Mouse (Mus musculus) limb, embryonic 14.5 days (tissue): ENCODE data around the gene AL732309.1. TPM values are rescaled to one million over a fixed set of nuclear protein-coding genes. Genes with fewer than 3 reads are reported as not detected.
A peak's percentile ranks its signal among the peaks of the same experiment; 100 is the strongest.

Experiments
- ATAC-seq: fragments of 200-750 bp; cut with Nextera tagmentation; 2 replicates; pipeline ENCODE4 v1.8.0; 2017; ENCODE audit warnings: low read depth, moderate number of reproducible peaks, moderate TSS enrichment; ENCODE audit not compliant: low FRiP score
- DNase-seq: peaks from one replicate; pipeline ENCODE4 v3.0.0-alpha.2; 2015; ENCODE audit warnings: low spot score
- H3K27ac ChIP-seq: fragments of 300-500 bp; sonication (generic); replicated peaks from 2 replicates; pipeline ENCODE4 v1.5.1; 2014; ENCODE audit warnings: low read depth, mild to moderate bottlenecking, low read length, moderate library complexity, mixed read lengths
- H3K27me3 ChIP-seq: fragments of 300-500 bp; sonication (generic); 2 replicates; pipeline ENCODE4 v1.6.1; 2014; ENCODE audit warnings: low read length, mixed read lengths; ENCODE audit not compliant: control insufficient read depth, insufficient read depth
- H3K36me3 ChIP-seq: fragments of 300-500 bp; sonication (generic); 2 replicates; pipeline ENCODE4 v1.6.1; 2014; ENCODE audit warnings: mild to moderate bottlenecking, low read length, moderate library complexity, mixed read lengths; ENCODE audit not compliant: control insufficient read depth, insufficient read depth
- H3K4me1 ChIP-seq: fragments of 300-500 bp; sonication (generic); 2 replicates; pipeline ENCODE4 v1.6.1; 2014; ENCODE audit warnings: antibody characterized with exemption, low read length, mixed read lengths; ENCODE audit not compliant: control insufficient read depth, insufficient read depth
- H3K4me2 ChIP-seq: fragments of 300-500 bp; sonication (generic); replicated peaks from 2 replicates; pipeline ENCODE4 v1.6.1; 2014; ENCODE audit warnings: low read depth, mild to moderate bottlenecking, low read length, moderate library complexity; ENCODE audit not compliant: severe bottlenecking
- H3K4me3 ChIP-seq: fragments of 300-500 bp; sonication (generic); replicated peaks from 2 replicates; pipeline ENCODE4 v1.5.1; 2014; ENCODE audit warnings: low read length
- H3K9ac ChIP-seq: fragments of 300-500 bp; sonication (generic); 2 replicates; pipeline ENCODE4 v1.6.1; 2014; ENCODE audit warnings: mild to moderate bottlenecking, low read depth, low read length, moderate library complexity; ENCODE audit not compliant: severe bottlenecking
- H3K9me3 ChIP-seq: fragments of 300-500 bp; sonication (generic); 2 replicates; pipeline ENCODE4 v1.6.1; 2016; ENCODE audit warnings: low read length; ENCODE audit not compliant: control insufficient read depth
- POLR2A ChIP-seq: fragments of 200-500 bp; IDR thresholded peaks from 2 replicates; pipeline ENCODE4 v1.8.0; 2012; ENCODE audit warnings: inconsistent platforms, mild to moderate bottlenecking, moderate library complexity, borderline replicate concordance; ENCODE audit not compliant: insufficient read depth, insufficient read length; ENCODE audit errors: extremely low read depth
- WGBS: fragments of 180-500 bp; shearing (Covaris S2); extraction: QIAGEN DNeasy Blood & Tissue Kit; methylation state at CpG from one replicate; pipeline ENCODE4 v1.1.7; 2014; 5-methylcytosine and 5-hydroxymethylcytosine counted together
- polyA plus RNA-seq, 2 experiments: library from polyadenylated mRNA; depleted of rRNA in 1 of 2; stranded (reverse) in 1 of 2; unstranded in 1 of 2; fragments of >200 nt; fragmentation: Nextera tagmentation in 1 of 2; extraction: Ambion mirVana in 1 of 2; gene quantifications; 2 replicates each; pipeline versions ENCODE4 v1.2.1 to v1.2.3; 2012 to 2014

AL732309.1 gene
- polyA plus RNA-seq, 2 experiments: 8.3 to 19.2 TPM

DNA sequence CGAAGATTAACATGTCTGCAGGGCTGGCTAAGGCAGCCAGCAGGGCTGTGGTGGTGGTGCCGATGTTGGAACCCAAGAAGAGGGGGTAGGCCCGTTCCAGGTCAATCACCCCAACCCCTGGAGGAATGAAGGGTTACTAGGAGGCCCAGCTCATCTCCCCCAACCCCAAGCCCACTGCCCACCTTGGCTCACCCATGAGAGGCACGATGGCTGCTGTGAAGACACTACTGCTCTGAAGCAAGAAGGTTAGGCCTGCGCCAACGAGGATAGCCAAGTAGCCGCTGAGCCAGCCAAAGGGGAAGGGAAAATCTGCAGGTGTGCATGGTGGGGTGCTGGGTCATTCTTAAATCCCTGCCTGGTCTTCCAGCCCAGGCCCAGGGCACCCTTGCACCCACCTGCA lies 16.1 kb downstream of the AL732309.1 start:
- 80% methylated on average over 7 of the region's 7 CpGs for WGBS
- H3K27me3 ChIP-seq: no peaks in the 10 kb centered on the region
- H3K9ac ChIP-seq: no peak overlapping the region
- TF ChIP-seq POLR2A: no peak
- DNase-seq: no peak
- no peak overlapping the region for H3K4me2 ChIP-seq
- H3K4me3 ChIP-seq: no peak overlapping the region
- peaks cover 3% of the 10 kb centered on the region; the same call in 1 of the 2 replicates for H3K4me1 ChIP-seq
- no peaks in the 10 kb centered on the region for H3K9me3 ChIP-seq
- ATAC-seq: no peak
- H3K36me3 ChIP-seq: no peaks in the 10 kb centered on the region
- no peak overlapping the region for H3K27ac ChIP-seq

DNA sequence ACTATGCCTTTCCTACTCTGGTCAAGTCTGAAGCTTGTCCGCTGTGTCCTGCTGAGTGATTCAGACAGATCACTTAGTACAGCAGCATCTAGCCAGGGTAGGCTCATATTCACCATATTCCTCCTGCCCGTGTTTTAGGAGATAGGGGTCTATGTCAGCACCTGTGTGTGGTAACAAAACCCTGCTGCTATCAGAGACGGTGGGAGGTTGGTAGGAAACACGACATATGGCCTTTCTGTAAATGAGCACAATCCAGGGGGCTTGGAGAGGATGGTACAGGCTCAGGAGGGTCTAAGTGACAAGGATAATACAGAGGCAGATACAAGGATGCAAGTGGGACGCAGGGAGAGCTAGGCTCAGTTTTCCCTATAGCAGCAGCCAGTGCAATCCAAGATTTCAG lies 17.1 kb downstream of the AL732309.1 start:
- Histone ChIP-seq H3K9me3 (no peaks in the 10 kb centered on the region), H3K9ac (no peak overlapping the region), H3K27me3 (no peaks in the 10 kb centered on the region), H3K36me3 (no peaks in the 10 kb centered on the region), H3K4me3 (no peak overlapping the region), H3K27ac (no peak overlapping the region), H3K4me2 (no peak overlapping the region), H3K4me1 (peaks cover 5% of the 10 kb centered on the region; the same call in 1 of the 2 replicates)
- no peak for ATAC-seq
- DNase-seq: no peak
- TF ChIP-seq POLR2A: no peak
- 76% methylated on average over 5 of the region's 5 CpGs for WGBS

DNA sequence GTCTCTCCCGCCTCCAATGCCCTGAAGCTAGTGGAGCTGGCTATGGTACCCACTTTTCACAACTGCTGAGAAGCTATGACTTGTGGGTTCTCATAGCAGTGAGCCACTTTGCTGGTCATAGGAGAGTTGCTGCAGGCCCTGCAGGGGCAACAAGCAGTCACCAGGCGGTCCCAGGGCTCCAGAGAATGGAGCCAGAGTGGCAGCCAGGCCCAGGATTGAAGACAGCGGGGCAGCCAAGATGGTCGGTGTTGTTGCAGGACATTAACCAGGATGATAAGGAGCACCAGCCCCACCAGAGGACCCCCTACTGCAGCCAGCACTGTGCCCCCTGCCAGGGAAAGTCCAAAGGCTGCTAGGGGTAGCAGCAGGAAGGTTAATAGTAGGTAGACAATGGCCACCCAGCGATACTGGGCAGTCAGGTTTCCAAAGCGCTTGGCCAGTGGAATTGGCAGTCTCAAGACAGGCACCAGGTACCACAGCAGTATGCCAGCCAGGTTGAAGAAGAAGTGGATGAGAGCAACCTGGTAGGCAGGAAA lies 17.6 kb downstream of the AL732309.1 start:
- H3K9ac ChIP-seq: no peak overlapping the region
- no peak for ATAC-seq

GRCm38 (mm10) chr2:25228431-25228889 lies 18.2 kb downstream of the AL732309.1 start:
- Histone ChIP-seq H3K4me1 (peaks cover 9% of the 10 kb centered on the region), H3K4me2 (peak overlapping the region; percentile 24; the same call in 1 of the 2 replicates), H3K27me3 (no peaks in the 10 kb centered on the region), H3K4me3 (no peak overlapping the region), H3K9me3 (no peaks in the 10 kb centered on the region), H3K36me3 (no peaks in the 10 kb centered on the region), H3K27ac (peak overlapping the region; percentile 34; the same call in 1 of the 2 replicates), H3K9ac (no peak overlapping the region)
- DNase-seq: peak; percentile 84
- no peak for TF ChIP-seq POLR2A
- 3% methylated on average over 7 of the region's 7 CpGs for WGBS
- no peak for ATAC-seq

More for the DNA sequence above, 17.6 kb downstream of the AL732309.1 start:
- Histone ChIP-seq H3K4me3 (no peak overlapping the region), H3K9me3 (no peaks in the 10 kb centered on the region), H3K27ac (no peak overlapping the region), H3K4me1 (peaks cover 5% of the 10 kb centered on the region; the same call in 1 of the 2 replicates), H3K36me3 (no peaks in the 10 kb centered on the region), H3K27me3 (no peaks in the 10 kb centered on the region), H3K4me2 (peak overlapping the region; percentile 24; the same call in 1 of the 2 replicates)
- no peak for DNase-seq
- no peak for TF ChIP-seq POLR2A
- WGBS: 72% methylated on average over 6 of the region's 6 CpGs

- DNase-seq: no peak
- WGBS: 87% methylated on average over 4 of the region's 4 CpGs
- Histone ChIP-seq H3K4me1 (peaks cover 12% of the 10 kb centered on the region), H3K9me3 (no peaks in the 10 kb centered on the region), H3K27ac (no peak overlapping the region), H3K4me3 (no peak overlapping the region), H3K4me2 (no peak overlapping the region), H3K9ac (no peak overlapping the region), H3K36me3 (no peaks in the 10 kb centered on the region), H3K27me3 (no peaks in the 10 kb centered on the region)
- ATAC-seq: no peak
- no peak for TF ChIP-seq POLR2A
Measured at GRCm38 (mm10) chr2:25227406-25227805, 19.3 kb downstream of the AL732309.1 start.
